Mouse (Mus musculus) 416B (cell line): ENCODE measurements at regions not wholly inside any gene's neighbourhood (a gene's known extent, or its start where the extent isn't known, plus 50 kb on each side); places are given as distances from the start of the nearest gene placed in this dataset.
A peak's percentile ranks its signal among the peaks of the same experiment; 100 is the strongest.

Source experiments
- DNase-seq: peaks from one replicate; pipeline ENCODE4 v3.0.0; 2011; ENCODE audit warnings: low read depth

- no peak for DNase-seq
These were observed 366.1 kb downstream of the Dnajb9 start for GRCm38 (mm10) chr12:43843907-43844537.

GRCm38 (mm10) chr12:43831976-43832375 is 378.1 kb downstream of the Dnajb9 start:
- no peak for DNase-seq

- no peak for DNase-seq
These were observed 381.5 kb downstream of the Dnajb9 start for GRCm38 (mm10) chr12:43828641-43829040.

- no peak for DNase-seq
These were observed 382.2 kb downstream of the Dnajb9 start for GRCm38 (mm10) chr12:43827901-43828300.

GRCm38 (mm10) chr12:43827296-43827695 is 382.8 kb downstream of the Dnajb9 start:
- peak; percentile 3 for DNase-seq

GRCm38 (mm10) chr12:43813559-43813958 is 396.6 kb downstream of the Dnajb9 start:
- peak; percentile 8 for DNase-seq

- no peak for DNase-seq
These were observed 437.4 kb downstream of the Dnajb9 start for GRCm38 (mm10) chr12:43772766-43773165.

- no peak for DNase-seq
These were observed 448.0 kb downstream of the Dnajb9 start for GRCm38 (mm10) chr12:43762151-43762550.
